Mouse (Mus musculus) cortical plate, adult 2 months (tissue): ENCODE measurements around the gene Nt5c3b. TPM values are rescaled to one million over a fixed set of nuclear protein-coding genes. Genes with fewer than 3 reads are reported as not detected.
A peak's percentile ranks its signal among the peaks of the same experiment; 100 is the strongest.

Source experiments
- H3K27ac ChIP-seq: fragments of 200-500 bp; 2 replicates; pipeline ENCODE4 v1.5.1; 2012; ENCODE audit warnings: low read length, control low read depth, inconsistent platforms; ENCODE audit not compliant: insufficient read depth
- H3K4me1 ChIP-seq: fragments of 200-500 bp; 2 replicates; pipeline ENCODE4 v1.6.1; 2011; ENCODE audit warnings: low read length; ENCODE audit not compliant: control insufficient read depth, insufficient read depth
- H3K4me3 ChIP-seq: fragments of 200-500 bp; 2 replicates; pipeline ENCODE4 v1.5.1; 2011; ENCODE audit warnings: mild to moderate bottlenecking, low read length, control low read depth; ENCODE audit not compliant: insufficient read depth
- CTCF ChIP-seq: fragments of 200-500 bp; IDR thresholded peaks from 2 replicates; pipeline ENCODE4 v1.5.1; 2011; ENCODE audit warnings: mild to moderate bottlenecking, control low read depth, low read length; ENCODE audit not compliant: insufficient read depth; ENCODE audit errors: extremely low read depth
- POLR2A ChIP-seq: fragments of 200-500 bp; IDR thresholded peaks from 2 replicates; pipeline ENCODE4 v1.6.1; 2011; ENCODE audit warnings: mild to moderate bottlenecking, low read length, control low read depth; ENCODE audit not compliant: insufficient read depth; ENCODE audit errors: extremely low read depth
- polyA plus RNA-seq: library from polyadenylated mRNA; depleted of rRNA; stranded (reverse); fragments of >200 nt; gene quantifications from 2 replicates; pipeline ENCODE4 v1.2.3, GENCODE M21; 2012; rRNA removed

Gene Nt5c3b
- 70.9 and 73.6 TPM in 2 replicates for polyA plus RNA-seq

GRCm38 (mm10) chr11:100441797-100442196, at the start of gene Nt5c3b, which contains the start of gene Klhl10:
TSS of gene Nt5c3b (minus strand) at chr11:100441808.
TSS of gene Klhl10 (plus strand) at chr11:100441917.
- peaks cover 4% of the 10 kb centered on the region; the same call in 1 of the 2 replicates for H3K4me1 ChIP-seq
- peak within 1 kb of the TSS; percentile 67; the same call in 1 of the 2 replicates for H3K27ac ChIP-seq
- TF ChIP-seq POLR2A (no peak), CTCF (no peak)
- H3K4me3 ChIP-seq = peak within 1 kb of the TSS; percentile 78

DNA sequence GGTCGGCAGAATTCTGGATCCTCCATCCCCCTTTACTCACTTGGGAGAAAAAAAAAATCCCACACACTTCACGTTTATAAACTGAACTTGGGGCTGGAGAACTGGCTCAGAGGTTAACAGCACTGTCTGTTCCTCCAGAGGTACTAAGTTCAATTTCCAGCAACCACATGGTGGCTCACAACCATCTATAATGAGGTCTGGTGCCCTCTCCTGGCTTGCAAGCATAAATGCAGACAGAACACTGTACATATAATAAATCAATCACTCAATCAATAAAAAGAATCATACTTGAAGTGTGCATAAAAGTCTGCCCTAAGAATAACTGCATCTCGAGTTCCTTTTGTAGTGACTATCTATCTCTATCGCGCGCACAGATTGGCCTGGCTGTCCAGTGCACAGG, 49.3 kb upstream of the Nt5c3b start:
- H3K4me3 ChIP-seq = no peak overlapping the region
- no peaks in the 10 kb centered on the region for H3K4me1 ChIP-seq
- no peak overlapping the region for H3K27ac ChIP-seq
- peak; percentile 26; the same call in 1 of the 2 replicates for TF ChIP-seq CTCF
- TF ChIP-seq POLR2A = no peak

DNA sequence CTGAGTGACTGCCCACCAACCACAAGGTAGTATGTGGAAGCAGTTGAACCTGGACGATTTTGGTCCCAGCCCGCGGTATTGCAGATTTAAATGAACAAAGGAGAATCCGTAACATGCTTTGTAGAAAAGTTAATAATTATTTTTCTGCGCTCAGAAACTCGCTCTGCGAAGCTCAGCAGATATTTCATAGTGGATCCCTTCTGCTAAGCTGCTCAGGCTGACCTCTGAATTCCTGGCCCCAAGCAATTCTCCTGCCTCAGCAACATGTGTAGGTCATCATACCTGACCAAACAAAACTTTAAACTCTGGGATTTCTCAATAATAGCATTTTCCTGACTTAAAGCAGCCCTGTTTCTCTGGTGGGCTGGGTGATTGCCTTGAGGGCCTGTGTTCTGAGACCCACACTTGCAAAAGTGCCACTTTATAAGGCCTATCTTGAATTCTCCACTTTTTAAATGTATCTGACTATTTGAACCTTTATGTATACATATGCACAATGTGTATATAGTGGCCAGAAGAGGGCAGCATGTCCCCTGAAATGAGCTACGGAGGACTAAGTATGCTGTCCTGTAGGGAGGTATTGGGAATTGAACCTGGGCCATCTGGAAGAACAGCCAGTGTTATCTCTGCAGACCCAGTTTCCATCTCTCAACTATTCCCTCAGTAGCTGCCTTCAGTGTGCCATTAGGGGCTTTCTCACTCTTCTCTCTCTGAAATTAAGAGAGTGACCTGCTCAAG, 44.4 kb upstream of the Nt5c3b start:
- Histone ChIP-seq H3K4me1 (no peaks in the 10 kb centered on the region), H3K4me3 (no peak overlapping the region), H3K27ac (no peak overlapping the region)
- TF ChIP-seq CTCF = peak; percentile 37
- TF ChIP-seq POLR2A = no peak

DNA sequence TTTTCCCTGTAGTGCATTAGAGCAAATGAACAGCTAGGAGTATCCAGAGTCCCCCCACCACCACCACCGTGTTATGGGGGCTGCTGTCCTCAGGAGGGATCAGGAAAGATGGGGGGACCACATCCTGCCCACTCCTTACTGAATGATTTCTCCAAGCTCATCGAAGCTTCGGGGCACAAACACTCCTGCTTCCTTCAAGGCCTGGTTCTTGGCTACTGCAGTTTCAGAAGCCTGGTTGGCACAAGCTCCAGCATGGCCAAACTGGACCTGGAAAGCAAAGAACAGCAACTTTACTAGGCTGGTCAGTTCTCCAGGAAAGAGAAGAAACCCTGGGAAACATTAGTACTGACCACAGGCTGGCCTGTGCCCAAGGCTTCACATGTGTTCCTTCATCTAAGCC, 42.9 kb upstream of the Nt5c3b start:
- Histone ChIP-seq H3K27ac (no peak overlapping the region), H3K4me3 (no peak overlapping the region), H3K4me1 (no peaks in the 10 kb centered on the region)
- TF ChIP-seq POLR2A (no peak), CTCF (no peak)

- Histone ChIP-seq H3K27ac (no peak overlapping the region), H3K4me1 (no peaks in the 10 kb centered on the region), H3K4me3 (no peak overlapping the region)
- no peak for TF ChIP-seq POLR2A
- TF ChIP-seq CTCF = no peak
Observed at GRCm38 (mm10) chr11:100479152-100479551, 37.5 kb upstream of the Nt5c3b start.

DNA sequence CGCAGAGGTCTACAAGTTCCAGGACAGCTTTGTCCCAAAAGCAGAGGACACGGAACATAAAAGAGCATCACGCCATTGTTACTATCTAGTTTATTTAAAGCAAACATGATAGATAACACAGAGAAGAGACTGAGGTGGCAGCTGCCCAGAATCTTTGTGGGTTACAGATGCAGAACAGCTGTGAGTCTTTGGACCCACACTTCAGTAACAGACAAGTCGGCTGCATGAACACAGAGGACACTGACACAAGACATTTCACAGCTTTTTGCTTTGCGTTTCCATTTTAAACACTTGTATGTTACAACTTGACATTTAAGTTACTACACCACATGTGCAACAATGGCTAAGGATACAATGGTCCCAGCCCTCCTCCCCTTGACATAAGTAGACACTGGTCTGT, 34.7 kb upstream of the Nt5c3b start:
- H3K4me3 ChIP-seq = no peak overlapping the region
- H3K4me1 ChIP-seq = no peaks in the 10 kb centered on the region
- TF ChIP-seq CTCF = no peak
- no peak for TF ChIP-seq POLR2A
- no peak overlapping the region for H3K27ac ChIP-seq

DNA sequence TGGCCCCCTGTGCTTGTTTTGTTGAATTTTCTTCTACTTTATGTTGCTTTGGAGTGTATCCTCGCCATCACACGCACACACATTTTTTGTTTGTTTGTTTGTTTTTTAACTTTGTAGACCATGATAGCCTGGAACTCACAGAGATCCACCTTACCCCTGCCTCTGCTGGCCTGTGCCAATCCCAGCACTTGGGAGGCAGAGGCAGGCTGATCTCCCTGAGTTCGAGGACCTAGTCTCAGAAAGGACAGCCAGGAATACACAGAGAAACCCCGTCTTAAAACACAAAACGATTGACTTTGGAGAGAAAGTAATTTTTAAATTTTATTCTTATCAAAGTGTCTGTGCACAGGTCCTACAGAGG, 31.3 kb upstream of the Nt5c3b start:
- Histone ChIP-seq H3K27ac (no peak overlapping the region), H3K4me3 (peak overlapping the region; percentile 96; the same call in 1 of the 2 replicates)
- TF ChIP-seq POLR2A = no peak
- TF ChIP-seq CTCF = no peak

DNA sequence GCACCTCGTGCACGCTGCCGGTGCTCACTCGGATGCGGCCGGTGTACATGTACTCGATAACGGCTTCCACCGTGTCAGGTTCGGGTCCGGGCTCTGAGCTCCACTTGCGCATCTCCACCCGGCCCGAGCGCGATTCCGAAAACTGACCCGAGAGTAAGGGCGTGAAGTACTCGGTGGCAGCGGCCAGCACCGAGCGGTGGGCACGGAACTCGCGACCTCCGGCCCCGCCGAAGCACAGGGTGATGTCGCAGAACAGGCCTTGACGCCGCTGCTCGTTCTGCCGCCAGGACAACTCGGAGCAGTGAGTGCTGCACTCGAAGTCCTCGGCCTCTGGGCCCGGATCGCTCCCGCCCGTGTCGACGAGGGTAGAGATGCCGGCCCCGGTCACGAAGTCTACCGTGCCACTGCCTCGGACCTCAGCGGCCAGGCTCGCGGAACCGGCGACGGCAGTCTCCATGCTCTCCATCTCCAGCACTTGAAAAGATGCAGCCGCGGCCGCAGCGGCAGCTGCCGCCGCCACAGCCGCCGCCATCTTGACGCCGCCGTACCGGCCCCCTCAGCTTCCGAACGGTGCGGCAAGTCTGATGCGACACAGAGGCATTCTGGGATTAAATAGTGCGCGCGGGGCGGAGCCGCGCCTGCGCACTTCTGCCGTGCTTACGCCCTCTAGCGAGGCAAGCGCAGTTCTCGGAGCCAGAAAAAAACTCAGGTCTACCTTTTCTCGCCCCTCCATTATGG, 30.8 kb upstream of the Nt5c3b start, which contains the start of gene Klhl11:
Klhl11 (minus strand) TSS at position 545 of the 738 bp plus-strand sequence.
- peak within 1 kb of the TSS; percentile 96 for H3K4me3 ChIP-seq
- peak within 1 kb of the TSS; percentile 52 for H3K27ac ChIP-seq
- TF ChIP-seq POLR2A (peak; percentile 99), CTCF (peak; percentile 81)

More for the DNA sequence above, 31.3 kb upstream of the Nt5c3b start:
- H3K4me1 ChIP-seq = peaks cover 5% of the 10 kb centered on the region; the same call in 1 of the 2 replicates

DNA sequence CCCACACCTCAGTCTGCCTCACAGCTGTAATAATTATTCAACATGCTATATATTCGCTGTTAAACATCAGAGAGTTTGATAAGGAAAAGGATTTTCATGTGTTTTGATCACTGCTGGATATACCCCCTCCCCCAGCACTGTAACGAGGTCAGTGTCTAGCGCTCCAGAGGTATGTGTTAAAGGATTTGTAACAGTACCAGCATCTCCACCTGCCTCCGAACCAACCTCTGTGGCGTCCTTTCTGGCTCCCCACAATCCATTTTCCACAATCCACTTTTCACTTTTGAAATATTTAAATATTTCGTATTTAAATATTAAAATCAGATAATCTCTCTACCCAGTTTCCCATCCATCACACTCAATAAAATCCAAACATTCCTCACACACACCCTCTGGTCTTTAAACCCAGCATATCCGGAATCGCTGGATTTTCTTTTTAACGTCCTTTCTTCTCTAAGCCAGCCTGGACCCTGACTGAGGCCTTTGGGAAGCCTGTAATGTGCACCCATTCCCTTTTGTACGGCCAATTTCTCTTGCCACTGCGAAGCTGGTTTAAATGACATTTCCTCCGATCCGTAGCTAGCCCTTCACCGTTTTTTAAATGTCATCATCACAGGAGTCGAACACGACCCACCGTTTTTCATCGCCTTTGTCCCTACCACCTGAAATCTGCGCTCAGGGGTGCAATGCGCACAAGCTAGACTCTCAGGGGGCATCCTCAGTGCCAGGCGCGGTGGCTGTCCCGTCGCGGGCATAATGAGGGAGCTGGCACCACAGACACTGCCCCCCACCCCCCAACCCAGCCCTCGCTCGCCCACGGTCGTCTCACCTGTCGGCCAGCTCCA, 30.0 kb upstream of the Nt5c3b start:
- TF ChIP-seq CTCF (no peak), POLR2A (no peak)
- Histone ChIP-seq H3K27ac (no peak overlapping the region), H3K4me1 (peaks cover 5% of the 10 kb centered on the region; the same call in 1 of the 2 replicates), H3K4me3 (peak overlapping the region; percentile 96)

More for the DNA sequence above, 30.8 kb upstream of the Nt5c3b start, which contains the start of gene Klhl11:
- peaks cover 5% of the 10 kb centered on the region; the same call in 1 of the 2 replicates for H3K4me1 ChIP-seq
